Mouse (Mus musculus): Measurements from ENCODE around the gene Itga10.

- TF ChIP-seq CTCF (IDR thresholded peaks at IDR 0.05; ENCODE audit: control insufficient read depth, insufficient read depth, low read length) (no peak), POLR2A (IDR thresholded peaks at IDR 0.05; ENCODE audit: borderline replicate concordance, control insufficient read depth, low read depth, low read length) (no peak)
Measured at GRCm38 (mm10) chr3:96599411-96599810, 46.0 kb upstream of the Itga10 start.

All from bone marrow, adult 2 months (tissue).